Mouse (Mus musculus) brain, embryonic 14.5 days (tissue): ENCODE data around the gene Commd1.

Experiments used
- CTCF ChIP-seq: fragments of 200-500 bp; IDR thresholded peaks from 2 replicates; pipeline ENCODE4 v1.5.1; 2012; ENCODE audit warnings: inconsistent platforms, mild to moderate bottlenecking, moderate library complexity, borderline replicate concordance; ENCODE audit not compliant: insufficient read depth, insufficient read length; ENCODE audit errors: extremely low read depth
- POLR2A ChIP-seq: fragments of 200-500 bp; IDR thresholded peaks from 2 replicates; pipeline ENCODE4 v1.6.1; 2012; ENCODE audit warnings: mild to moderate bottlenecking, inconsistent platforms, borderline replicate concordance; ENCODE audit not compliant: poor library complexity, insufficient read depth, insufficient read length, severe bottlenecking; ENCODE audit errors: extremely low read depth

DNA sequence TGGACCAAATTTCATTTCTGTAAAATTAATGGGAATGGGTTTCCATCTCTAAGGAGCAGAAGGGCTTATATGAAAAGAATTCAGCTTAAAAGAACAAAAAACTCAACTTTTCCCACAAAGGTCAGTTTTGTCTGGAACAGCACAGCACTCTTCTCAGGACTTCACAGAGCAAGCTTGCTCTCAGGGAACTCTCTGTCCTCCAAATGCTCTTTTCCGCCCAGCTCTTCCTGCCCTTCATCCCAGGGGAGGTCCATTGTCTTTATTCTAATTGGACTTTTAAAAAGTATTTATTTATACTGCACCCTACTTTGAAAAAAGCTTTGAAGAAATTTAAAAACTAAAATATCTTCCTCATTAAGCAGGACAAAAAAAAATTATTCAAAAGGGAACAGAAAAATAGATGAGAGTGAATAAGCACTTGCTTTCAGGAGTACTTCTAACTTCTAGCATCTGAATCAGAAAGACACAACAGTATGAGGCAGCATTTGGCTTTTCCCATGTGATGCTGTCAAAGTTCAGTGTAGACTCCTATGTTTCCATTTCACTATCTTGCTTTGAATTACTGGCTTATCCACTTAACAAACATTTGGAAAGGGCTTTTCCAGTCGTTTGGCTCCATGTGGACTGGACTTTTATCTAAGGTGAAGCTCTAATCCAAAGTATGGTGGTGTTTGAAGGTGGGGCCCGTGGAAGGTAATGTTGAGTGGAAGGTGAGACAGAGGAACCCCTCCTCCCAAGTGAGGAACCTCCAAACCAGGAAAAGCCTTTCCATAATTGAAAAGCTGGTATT is 101.6 kb downstream of the Commd1 start:
- TF ChIP-seq CTCF, result no peak
- TF ChIP-seq POLR2A, result no peak
